Mouse (Mus musculus): Measurements from ENCODE around the gene Rap1a.

Gene Rap1a

GRCm38 (mm10) chr3:105803600-105803999 lies 2.5 kb upstream of the Rap1a start:
- DNase-seq: no peak

GRCm38 (mm10) chr3:105800675-105801190 lies 403 bp downstream of the Rap1a start:
- peak in 1 of 2 experiments; percentile 32 for DNase-seq

- DNase-seq: no peak
Observed at GRCm38 (mm10) chr3:105800156-105800674, 921 bp downstream of the Rap1a start.

DNA sequence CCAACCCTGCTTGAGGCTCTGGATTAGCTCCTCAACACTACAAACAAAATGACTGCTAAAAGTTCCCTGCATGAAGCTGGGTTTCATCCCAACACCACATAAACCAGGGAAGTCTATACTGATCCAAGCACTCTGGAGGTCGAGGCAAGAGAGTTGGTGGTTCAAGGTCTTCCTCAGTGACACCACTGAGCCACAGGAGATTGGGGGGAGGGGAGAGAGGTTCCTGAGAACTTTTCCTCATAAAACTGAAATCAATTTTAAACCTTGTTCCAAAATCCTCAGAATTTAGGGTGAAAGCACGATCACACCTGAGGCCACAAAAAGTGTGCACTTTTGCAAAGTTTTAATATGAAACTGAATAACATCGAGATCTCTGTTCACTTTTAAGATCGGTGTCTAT lies 1.8 kb downstream of the Rap1a start:
- DNase-seq: no peak

- no peak for DNase-seq
Observed at GRCm38 (mm10) chr3:105798770-105799169, 2.4 kb downstream of the Rap1a start.

DNA sequence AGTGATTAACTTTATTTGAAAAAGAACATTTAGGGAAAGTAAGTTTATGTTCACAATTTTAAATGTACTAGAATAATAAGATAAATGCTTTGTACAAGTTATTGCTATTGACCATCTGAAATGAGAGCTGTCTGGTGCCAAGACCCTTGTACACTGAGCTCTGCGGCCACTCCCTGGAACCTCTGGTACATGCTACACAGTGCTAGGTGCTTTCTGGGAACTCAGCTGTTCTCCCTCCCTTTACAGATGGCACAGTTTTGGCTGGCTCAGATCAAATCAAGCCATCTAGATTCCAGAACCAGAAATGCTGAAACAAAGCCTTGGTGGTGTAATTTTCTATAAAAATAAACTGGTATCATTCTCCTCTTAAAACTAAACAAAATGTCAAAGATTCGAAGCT lies 3.7 kb downstream of the Rap1a start:
- no peak for DNase-seq

DNA sequence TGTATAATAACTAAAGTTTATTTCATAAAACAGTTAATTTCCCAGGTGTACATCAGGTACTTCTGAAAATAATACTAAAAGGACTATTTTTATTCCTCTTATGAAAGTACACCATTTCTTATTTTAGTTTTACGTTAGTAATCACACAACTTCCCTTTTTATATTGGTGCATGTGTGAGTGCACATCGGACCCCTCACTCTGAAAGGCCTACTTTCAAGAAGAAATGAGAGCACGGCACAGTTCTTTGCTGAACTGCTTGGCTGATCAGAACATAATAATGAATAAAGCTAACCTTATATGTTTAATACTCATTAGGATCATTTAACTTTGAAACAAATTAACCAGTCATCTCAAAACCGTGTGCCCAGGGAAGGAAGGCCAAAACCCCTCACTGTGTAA lies 4.4 kb downstream of the Rap1a start:
- no peak for DNase-seq

DNA sequence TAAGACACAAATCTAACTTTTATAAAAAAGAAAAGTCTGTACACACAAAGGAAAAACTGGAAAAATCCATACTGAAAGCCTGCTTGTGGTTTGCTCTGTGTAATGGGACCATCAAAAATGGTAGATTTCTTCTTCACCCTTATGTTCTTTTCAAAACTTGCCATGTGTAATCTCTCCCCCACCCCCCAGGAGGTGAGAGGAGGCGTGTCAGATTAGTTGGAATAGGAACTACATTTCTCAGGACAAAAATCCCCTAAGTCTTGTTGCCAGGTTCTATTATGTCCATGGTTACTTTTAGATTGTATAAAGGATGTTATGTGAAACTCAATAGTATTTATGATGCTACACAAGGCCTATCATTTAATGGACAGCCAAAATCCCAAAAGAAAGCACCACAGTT lies 6.8 kb downstream of the Rap1a start:
- no peak for DNase-seq

DNA sequence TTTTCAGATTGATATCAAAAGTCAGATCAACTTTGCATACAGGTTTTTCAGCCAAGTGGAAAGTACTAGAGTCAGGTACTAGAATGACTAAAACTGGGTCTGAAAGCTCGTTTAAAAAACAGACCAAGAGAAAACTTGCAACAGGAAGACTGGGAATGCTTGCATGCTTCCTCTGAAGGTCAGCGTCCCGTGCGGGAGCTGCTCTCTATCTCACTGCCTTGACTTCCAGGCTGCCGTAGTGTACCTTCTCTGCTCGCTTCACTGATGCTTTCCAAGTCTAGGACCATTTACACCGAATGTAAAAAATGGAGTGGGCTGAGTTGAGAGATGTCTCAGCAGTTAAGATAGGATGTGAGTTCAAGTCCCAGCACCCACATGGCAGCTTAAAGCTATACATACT lies 8.8 kb downstream of the Rap1a start:
- DNase-seq: no peak

GRCm38 (mm10) chr3:105791129-105791528 lies 10.0 kb downstream of the Rap1a start:
- no peak for DNase-seq

DNA sequence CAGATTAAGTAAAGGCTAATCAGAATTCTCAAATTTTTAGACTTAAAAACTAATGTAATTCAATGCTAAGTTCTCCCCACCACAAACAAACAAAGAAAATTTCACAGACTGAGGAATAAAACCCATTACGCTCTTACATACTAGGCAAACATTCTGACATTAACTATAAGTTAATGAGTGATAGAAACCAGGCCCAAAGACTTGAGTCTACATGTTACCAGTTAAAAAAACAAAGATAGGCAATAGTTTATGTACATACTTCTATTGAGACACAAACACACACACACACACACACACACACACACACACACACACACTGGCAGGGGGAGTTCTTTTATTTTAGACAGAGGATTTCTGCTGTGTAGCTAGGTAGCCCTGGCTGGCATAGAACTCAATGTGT lies 10.8 kb downstream of the Rap1a start:
- no peak for DNase-seq

DNA sequence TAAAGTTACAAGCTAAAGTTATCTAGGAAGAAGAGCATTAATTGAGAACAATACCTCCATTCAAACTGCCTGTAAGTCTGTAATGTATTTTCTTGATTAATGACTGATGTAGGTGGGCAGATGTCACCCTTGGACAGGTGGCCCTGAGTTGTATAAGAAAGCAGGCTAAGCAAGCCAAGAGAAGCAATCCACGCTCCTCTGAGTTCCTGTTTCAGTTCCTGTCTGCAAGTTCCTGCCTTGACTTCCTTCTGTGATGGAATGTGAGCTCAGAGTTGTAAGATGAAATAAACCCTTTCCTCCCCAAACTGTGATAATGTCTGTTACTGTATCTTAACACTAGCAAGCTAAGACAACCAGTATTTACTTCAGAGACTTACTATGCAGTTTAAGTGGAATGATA lies 11.4 kb downstream of the Rap1a start:
- DNase-seq: no peak

DNA sequence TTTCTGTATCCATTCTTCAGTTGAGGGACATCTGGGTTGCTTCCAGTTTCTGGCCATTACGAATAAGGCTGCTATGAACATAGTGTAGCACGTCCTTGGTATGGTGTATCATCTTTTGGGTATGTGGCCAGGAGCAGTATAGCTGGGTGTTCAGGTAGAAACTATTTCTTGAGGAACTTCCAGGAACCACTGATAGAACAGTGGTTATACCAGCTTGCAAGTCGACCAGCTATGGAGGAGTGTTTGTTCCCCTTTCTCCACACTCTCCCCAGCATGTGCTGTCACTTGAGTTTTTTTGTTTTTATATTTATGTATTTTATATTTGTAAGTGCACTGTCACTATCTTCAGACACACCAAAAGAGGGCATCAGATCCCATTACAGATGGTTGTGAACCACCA lies 13.8 kb downstream of the Rap1a start:
- DNase-seq: no peak

- DNase-seq: no peak
Observed at GRCm38 (mm10) chr3:105785865-105786264, 15.3 kb downstream of the Rap1a start.

- no peak for DNase-seq
Observed at GRCm38 (mm10) chr3:105783809-105784208, 17.3 kb downstream of the Rap1a start.

- DNase-seq: no peak
Observed at GRCm38 (mm10) chr3:105782406-105782805, 18.7 kb downstream of the Rap1a start.

GRCm38 (mm10) chr3:105777997-105778396 lies 23.1 kb downstream of the Rap1a start:
- DNase-seq: no peak

DNA sequence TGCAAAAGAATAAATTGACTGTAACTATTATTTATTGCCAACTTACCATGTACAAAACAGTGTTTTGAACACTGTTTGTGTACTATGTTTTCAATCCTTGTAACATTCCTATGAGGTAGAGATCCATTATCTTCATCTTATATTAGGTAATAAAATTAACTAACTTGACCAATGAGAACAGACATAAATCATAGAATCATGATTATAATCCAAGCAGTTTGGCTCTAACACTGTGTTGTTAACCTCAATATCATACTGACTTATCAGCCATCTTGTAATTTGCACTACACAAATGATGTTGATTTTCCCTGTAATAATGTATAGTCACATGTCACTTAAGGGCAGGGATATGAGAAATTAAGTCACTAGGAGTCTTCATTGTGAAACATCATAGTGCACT lies 26.6 kb downstream of the Rap1a start:
- no peak for DNase-seq

- DNase-seq: no peak
Observed at GRCm38 (mm10) chr3:105771534-105771933, 29.6 kb downstream of the Rap1a start.

GRCm38 (mm10) chr3:105770836-105771235 lies 30.3 kb downstream of the Rap1a start:
- DNase-seq: no peak

- DNase-seq: no peak
Observed at GRCm38 (mm10) chr3:105769380-105769779, 31.8 kb downstream of the Rap1a start.

- no peak for DNase-seq
Observed at GRCm38 (mm10) chr3:105768529-105768928, 32.6 kb downstream of the Rap1a start.

- DNase-seq: no peak
Observed at GRCm38 (mm10) chr3:105763132-105763851, 37.8 kb downstream of the Rap1a start.

DNA sequence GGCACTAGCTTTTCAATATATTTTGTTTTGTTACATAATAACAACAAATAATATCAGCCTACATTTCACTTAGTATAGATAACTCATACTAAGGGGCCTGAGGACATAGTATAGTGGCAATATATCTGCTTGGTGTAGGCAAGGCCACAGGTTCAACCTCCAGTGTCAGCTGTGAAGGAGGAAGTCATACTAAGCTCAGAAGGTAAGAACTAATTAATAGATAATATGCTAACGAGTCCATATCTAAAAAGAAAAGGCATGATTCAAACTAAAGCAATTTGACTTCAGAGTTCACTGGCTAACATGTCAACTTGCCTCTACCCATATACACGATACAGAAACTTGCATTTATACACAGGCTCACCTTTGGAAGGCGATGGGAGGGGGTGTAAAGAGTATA lies 41.1 kb downstream of the Rap1a start:
- DNase-seq: no peak

- DNase-seq: no peak
Observed at GRCm38 (mm10) chr3:105758658-105759057, 42.5 kb downstream of the Rap1a start.

All from cerebellum, adult 18-20 months (tissue).